Comparison of ENCODE assay signal across 14 mouse cellular contexts in the genomic region with DNA sequence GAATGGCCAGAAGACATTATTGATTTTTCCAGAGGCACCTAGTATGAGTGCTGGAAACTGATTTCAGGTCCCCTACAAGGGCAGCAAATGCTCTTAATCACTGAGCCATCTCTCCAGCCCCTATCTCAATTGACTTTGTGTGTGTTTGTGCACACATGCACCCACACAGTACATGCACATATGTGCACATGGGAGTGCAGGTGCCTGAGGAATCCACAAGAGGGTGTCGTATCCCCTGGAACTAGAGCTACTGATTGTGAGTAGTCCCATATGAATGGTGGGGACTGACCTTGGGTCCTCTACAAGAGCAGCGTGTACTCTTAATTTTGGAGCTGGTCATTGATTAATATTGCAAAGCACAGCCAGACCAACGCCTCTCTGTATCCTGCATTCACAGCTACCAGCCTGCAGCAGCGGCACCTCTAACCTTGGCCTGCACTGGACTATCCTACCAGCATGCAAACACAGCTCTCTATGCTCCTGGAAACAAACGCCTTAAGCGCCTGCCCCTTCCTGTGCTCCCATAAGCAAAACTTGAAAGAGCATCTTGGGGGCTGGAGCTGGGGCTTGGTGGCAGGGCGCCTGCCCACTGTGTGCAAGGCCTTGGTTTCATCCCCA. TPM values are rescaled to one million over a fixed set of nuclear protein-coding genes. Genes with fewer than 3 reads are reported as not detected.
DNase-seq lines count a peak whose midpoint lies in the region; ATAC-seq and TF ChIP-seq lines count a peak whose summit lies in the region.
"Had no signal": no experiment of that assay in that cellular context is flagged by ENCODE, and none has a peak within 500 bp of the region (broad histone marks: within the 10 kb centered on the region; RNA-seq: fewer than 3 reads in every experiment).

No protein-coding gene starts in this region.

- peak; percentile 44; the same call in 1 of the 2 replicates for TF ChIP-seq CTCF in kidney, postnatal 0 days (IDR thresholded peaks at IDR 0.05; ENCODE audit: low read depth)
- TF ChIP-seq CTCF in stomach, postnatal 0 days (IDR thresholded peaks at IDR 0.05; ENCODE audit: low read depth) = peak; percentile 53

- no peak overlapping the region for H3K9ac ChIP-seq in embryonic facial prominence, embryonic 11.5 days (replicated peaks; ENCODE audit: low read length)
- no peak overlapping the region for H3K9ac ChIP-seq in kidney, postnatal 0 days (ENCODE audit: low read depth, low read length)
- no peak overlapping the region for H3K9ac ChIP-seq in stomach, postnatal 0 days (ENCODE audit: low read length)

- H3K27ac ChIP-seq in embryonic facial prominence, embryonic 11.5 days (replicated peaks; ENCODE audit: low read depth, low read length) = no peak overlapping the region
- H3K27ac ChIP-seq in embryonic facial prominence, embryonic 10.5 days (replicated peaks) = no peak overlapping the region
- H3K27ac ChIP-seq in kidney, postnatal 0 days = no peak overlapping the region
- H3K27ac ChIP-seq in stomach, postnatal 0 days (replicated peaks) = no peak overlapping the region

- H3K4me2 ChIP-seq in embryonic facial prominence, embryonic 11.5 days (ENCODE audit: low read depth, low read length) = no peak overlapping the region
- no peak overlapping the region for H3K4me2 ChIP-seq in kidney, postnatal 0 days (ENCODE audit: low read length)
- H3K4me2 ChIP-seq in stomach, postnatal 0 days (replicated peaks; ENCODE audit: low read depth) = no peak overlapping the region

- H3K9me3 ChIP-seq in embryonic facial prominence, embryonic 11.5 days (replicated peaks; ENCODE audit: control insufficient read depth, low read length) = no peaks in the 10 kb centered on the region; the same call in 1 of the 2 replicates
- H3K9me3 ChIP-seq in embryonic facial prominence, embryonic 10.5 days = peaks cover 7% of the 10 kb centered on the region; the same call in 1 of the 2 replicates
- H3K9me3 ChIP-seq in kidney, postnatal 0 days (replicated peaks; ENCODE audit: low read length) = no peaks in the 10 kb centered on the region
- H3K9me3 ChIP-seq in stomach, postnatal 0 days (ENCODE audit: control insufficient read depth, low read length) = no peaks in the 10 kb centered on the region

- no peak overlapping the region for H3K4me3 ChIP-seq in embryonic facial prominence, embryonic 11.5 days (ENCODE audit: low read depth, low read length)
- no peak overlapping the region for H3K4me3 ChIP-seq in embryonic facial prominence, embryonic 10.5 days
- H3K4me3 ChIP-seq in kidney, postnatal 0 days (replicated peaks; ENCODE audit: low read depth, low read length) = no peak overlapping the region
- no peak overlapping the region for H3K4me3 ChIP-seq in stomach, postnatal 0 days (ENCODE audit: low read depth, low read length)

- H3K27me3 ChIP-seq in embryonic facial prominence, embryonic 11.5 days (ENCODE audit: control insufficient read depth, insufficient read depth, low read length) = no peaks in the 10 kb centered on the region
- H3K27me3 ChIP-seq in embryonic facial prominence, embryonic 10.5 days (replicated peaks; ENCODE audit: low read depth, poor library complexity, severe bottlenecking) = no peaks in the 10 kb centered on the region
- no peaks in the 10 kb centered on the region for H3K27me3 ChIP-seq in kidney, postnatal 0 days (ENCODE audit: insufficient read depth, low read length)
- H3K27me3 ChIP-seq in stomach, postnatal 0 days (ENCODE audit: control insufficient read depth, insufficient read depth, low read length) = no peaks in the 10 kb centered on the region

- no peak for TF ChIP-seq EP300 in stomach, postnatal 0 days (optimal IDR thresholded peaks at IDR 0.05)

- WGBS in embryonic facial prominence, embryonic 11.5 days = 80% methylated on average over 7 of the region's 7 CpGs
- WGBS in embryonic facial prominence, embryonic 10.5 days = 80% methylated on average over 7 of the region's 7 CpGs
- WGBS in kidney, postnatal 0 days = 78% methylated on average over 7 of the region's 7 CpGs
- WGBS in stomach, postnatal 0 days = 73% methylated on average over 7 of the region's 7 CpGs

- ATAC-seq in embryonic facial prominence, embryonic 11.5 days (replicated peaks; ENCODE audit: insufficient number of reproducible peaks, low FRiP score, low TSS enrichment, low read depth) = 0 out of 2 replicates have a peak, but pooled peaks have one; percentile 9
- ATAC-seq in kidney, postnatal 0 days (replicated peaks; ENCODE audit: low FRiP score, low read depth) = peak; percentile 15; the same call in 1 of the 2 replicates
- ATAC-seq in stomach, postnatal 0 days (ENCODE audit: low FRiP score, low TSS enrichment) = peak; percentile 25
- ATAC-seq in inflammation-experienced regulatory T-cells, adult 6 months = no peak

- no peak for DNase-seq in embryonic facial prominence, embryonic 11.5 days (ENCODE audit: low spot score)
- no peak for DNase-seq in embryonic facial prominence, embryonic 10.5 days (ENCODE audit: low spot score)
- no peak for DNase-seq in kidney, postnatal 0 days (ENCODE audit: low spot score)
- DNase-seq in kidney, adult 8-10 months = no peak
- peak; percentile 27 for DNase-seq in thymus, postnatal 14 days
- no peak for DNase-seq in thymus, postnatal 10 days (ENCODE audit: low spot score in 2 of 2)
- no peak for DNase-seq in stomach, postnatal 0 days (ENCODE audit: low spot score)
- DNase-seq: B cell, adult 2 months; midbrain, embryonic 14.5 days; right cerebral cortex, postnatal 4 days had no signal

- H3K36me3 ChIP-seq in embryonic facial prominence, embryonic 11.5 days (replicated peaks; ENCODE audit: control insufficient read depth, insufficient read depth, low read depth, low read length) = no peaks in the 10 kb centered on the region
- H3K36me3 ChIP-seq in embryonic facial prominence, embryonic 10.5 days (replicated peaks) = peaks cover 26% of the 10 kb centered on the region
- 0 out of 2 replicates have a peak, but pooled peaks cover under 1% of the 10 kb centered on the region for H3K36me3 ChIP-seq in kidney, postnatal 0 days (ENCODE audit: insufficient read depth, low read length)
- no peaks in the 10 kb centered on the region for H3K36me3 ChIP-seq in stomach, postnatal 0 days (ENCODE audit: control insufficient read depth, insufficient read depth, low read length)

- H3K4me1 ChIP-seq in embryonic facial prominence, embryonic 11.5 days (ENCODE audit: control insufficient read depth, insufficient read depth, low read length) = no peaks in the 10 kb centered on the region
- no peaks in the 10 kb centered on the region for H3K4me1 ChIP-seq in embryonic facial prominence, embryonic 10.5 days
- no peaks in the 10 kb centered on the region for H3K4me1 ChIP-seq in kidney, postnatal 0 days (replicated peaks; ENCODE audit: insufficient read depth, low read length)
- no peaks in the 10 kb centered on the region for H3K4me1 ChIP-seq in stomach, postnatal 0 days (replicated peaks; ENCODE audit: control insufficient read depth, insufficient read depth)

RNA-seq across cellular contexts. Expression of gene Olfr1373, which starts 14.8 kb away (rescaled TPM):
- not detected in 2 replicates for polyA plus RNA-seq in embryonic facial prominence, embryonic 11.5 days (2014; fragmentation: Nextera tagmentation; extraction: Ambion mirVana)
- polyA plus RNA-seq in embryonic facial prominence, embryonic 10.5 days (2016; fragmentation: Nextera tagmentation; extraction: Ambion mirVana) = not detected in 2 replicates
- not detected in 2 replicates for polyA plus RNA-seq in kidney, postnatal 0 days (2015; fragmentation: Nextera tagmentation; extraction: Ambion mirVana)
- not detected in 2 replicates for polyA plus RNA-seq in stomach, postnatal 0 days (2015; fragmentation: Nextera tagmentation; extraction: Ambion mirVana)
- not detected for polyA plus RNA-seq in inflammation-experienced regulatory T-cells, adult 6 months (2017; shearing (Covaris generic))
- polyA plus RNA-seq: brain, embryonic 14.5 days; liver, adult 2 months; midbrain, embryonic 14.5 days; stomach, embryonic 16.5 days had no signal

RNA-seq across cellular contexts. Expression of gene Ppp2ca, which starts 32.1 kb away (rescaled TPM):
- 129 and 130 TPM in 2 replicates for polyA plus RNA-seq in embryonic facial prominence, embryonic 11.5 days (2014; fragmentation: Nextera tagmentation; extraction: Ambion mirVana)
- 80.3 and 84.7 TPM in 2 replicates for polyA plus RNA-seq in embryonic facial prominence, embryonic 10.5 days (2016; fragmentation: Nextera tagmentation; extraction: Ambion mirVana)
- 60.2 and 63.0 TPM in 2 replicates for polyA plus RNA-seq in kidney, postnatal 0 days (2015; fragmentation: Nextera tagmentation; extraction: Ambion mirVana)
- 63.8 and 66.5 TPM in 2 replicates for polyA plus RNA-seq in stomach, postnatal 0 days (2015; fragmentation: Nextera tagmentation; extraction: Ambion mirVana)
- polyA plus RNA-seq in inflammation-experienced regulatory T-cells, adult 6 months (2017; shearing (Covaris generic)) = 10 to 100 TPM; 14.5 to 15.1 (median 14.5) TPM
